Mouse (Mus musculus) kidney, postnatal 36 days (tissue): ENCODE results near the gene Cldn14.

ENCODE experiments used
- DNase-seq, 2 experiments: peaks; one replicate each; pipeline ENCODE4 v3.0.0; 2021 to 2022; ENCODE audit warnings: mixed read lengths in 2 of 2

Gene Cldn14

DNA sequence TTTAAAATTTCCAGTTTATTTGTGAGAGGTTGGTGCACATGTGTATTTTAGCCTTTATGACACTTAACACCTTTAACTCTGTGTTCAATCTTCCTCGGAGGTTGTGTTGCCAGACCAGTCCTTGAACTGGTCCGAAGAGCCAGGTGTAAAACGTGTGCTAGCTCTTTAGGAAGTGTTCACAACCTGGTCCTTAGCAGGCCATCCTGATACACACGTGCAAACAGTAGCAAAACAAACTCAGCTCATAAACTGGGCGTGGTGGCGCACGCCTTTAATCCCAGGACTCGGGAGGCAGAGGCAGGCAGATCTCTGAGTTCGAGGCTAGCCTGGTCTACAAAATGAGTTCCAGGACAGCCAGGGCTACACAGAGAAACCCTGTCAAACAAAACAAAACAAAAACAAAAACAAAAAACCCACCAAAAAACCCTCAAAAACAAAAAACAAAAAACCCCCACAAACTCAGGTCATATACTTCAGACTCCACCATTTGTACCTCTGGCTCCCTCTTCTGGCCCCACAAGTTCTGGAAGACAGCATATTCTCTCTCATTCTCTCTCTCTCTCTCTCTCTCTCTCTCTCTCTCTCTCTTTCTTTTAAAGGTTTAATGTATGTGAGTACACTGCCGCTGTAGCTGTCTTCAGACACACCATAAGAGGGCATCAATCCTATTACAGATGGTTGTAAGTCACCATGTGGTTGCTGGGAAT lies 65.7 kb downstream of the Cldn14 start:
- no peak for DNase-seq

GRCm38 (mm10) chr16:93941781-93942567 lies 66.7 kb downstream of the Cldn14 start:
- peak in 1 of 2 experiments; percentile 10 for DNase-seq

GRCm38 (mm10) chr16:93939961-93940360 lies 68.7 kb downstream of the Cldn14 start:
- DNase-seq, result no peak

- DNase-seq, result peak; percentile 48 to 89
Measured at GRCm38 (mm10) chr16:93938400-93938846, 70.2 kb downstream of the Cldn14 start.

GRCm38 (mm10) chr16:93935009-93935408 lies 73.6 kb downstream of the Cldn14 start:
- DNase-seq, result peak in 1 of 2 experiments; percentile 14

- DNase-seq, result no peak
Measured at GRCm38 (mm10) chr16:93934588-93934987, 74.0 kb downstream of the Cldn14 start.

DNA sequence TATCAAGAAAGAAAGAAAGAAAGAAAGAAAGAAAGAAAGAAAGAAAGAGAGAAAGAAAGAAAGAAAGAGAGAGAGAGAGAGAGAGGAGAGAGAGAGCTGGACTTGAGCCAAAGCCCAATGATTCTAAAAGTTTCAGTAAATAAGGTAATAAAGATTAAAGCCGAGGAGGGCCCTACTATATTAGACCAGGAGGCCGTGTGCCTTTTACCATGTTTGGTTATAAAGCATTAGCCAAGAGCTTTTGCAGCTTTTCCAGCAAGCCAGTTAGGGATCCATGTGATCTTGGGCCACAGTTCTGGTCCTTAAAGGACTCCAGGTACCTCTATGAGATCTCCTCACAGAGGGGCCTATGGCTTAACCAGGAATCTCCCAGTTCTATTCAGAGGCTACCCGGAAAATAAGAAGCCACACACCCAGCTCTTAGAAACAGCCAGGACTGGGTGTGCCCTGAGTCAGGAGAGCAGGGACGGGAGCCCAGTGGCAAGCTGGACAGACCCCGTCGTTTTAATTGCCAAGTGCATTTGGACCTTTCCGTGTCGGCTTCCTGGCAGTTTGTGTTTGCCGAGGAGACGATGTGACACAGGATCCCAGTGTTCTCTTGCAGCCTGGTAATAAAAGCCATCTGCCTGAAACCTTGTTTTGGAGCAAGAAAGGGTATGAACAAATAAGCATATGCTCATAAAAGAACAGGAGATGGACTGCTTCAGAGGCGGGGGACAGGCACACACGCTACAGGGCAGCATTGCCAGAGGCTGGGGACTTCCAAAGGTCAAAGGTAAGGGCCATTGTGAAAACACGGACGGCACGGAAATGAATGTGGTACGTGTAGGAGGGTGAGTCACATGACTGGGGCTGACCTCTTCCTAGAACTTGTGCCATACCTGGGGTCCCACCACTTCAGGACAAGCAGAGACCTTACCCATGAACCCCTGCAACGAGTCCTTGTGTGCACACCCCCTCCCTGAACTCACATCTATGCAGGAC lies 76.2 kb downstream of the Cldn14 start:
- DNase-seq, result no peak

- no peak for DNase-seq
Measured at GRCm38 (mm10) chr16:93929370-93930032, 79.1 kb downstream of the Cldn14 start.

GRCm38 (mm10) chr16:93925684-93926247 lies 82.9 kb downstream of the Cldn14 start:
- no peak for DNase-seq

DNA sequence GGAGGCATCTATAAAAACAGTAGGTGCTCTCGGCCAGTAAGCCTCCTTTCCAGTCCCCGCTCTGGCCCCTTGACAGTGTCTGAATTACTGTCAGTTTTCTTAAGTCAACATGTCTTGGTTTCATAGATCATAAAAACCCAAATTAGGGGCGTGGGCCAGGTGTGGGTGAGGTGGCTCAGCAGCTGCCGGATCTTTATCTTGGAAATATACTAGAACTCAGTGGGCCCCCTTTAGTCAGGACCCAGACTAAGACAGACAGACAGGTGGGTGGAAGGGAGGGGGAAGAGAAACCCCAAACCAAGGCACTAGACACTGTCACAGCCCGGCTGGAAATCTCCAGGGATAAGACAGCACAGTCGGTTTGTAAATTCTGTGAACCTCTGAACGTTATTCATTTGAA lies 84.8 kb downstream of the Cldn14 start:
- no peak for DNase-seq

- DNase-seq, result no peak
Measured at GRCm38 (mm10) chr16:93922835-93923389, 85.7 kb downstream of the Cldn14 start.

DNA sequence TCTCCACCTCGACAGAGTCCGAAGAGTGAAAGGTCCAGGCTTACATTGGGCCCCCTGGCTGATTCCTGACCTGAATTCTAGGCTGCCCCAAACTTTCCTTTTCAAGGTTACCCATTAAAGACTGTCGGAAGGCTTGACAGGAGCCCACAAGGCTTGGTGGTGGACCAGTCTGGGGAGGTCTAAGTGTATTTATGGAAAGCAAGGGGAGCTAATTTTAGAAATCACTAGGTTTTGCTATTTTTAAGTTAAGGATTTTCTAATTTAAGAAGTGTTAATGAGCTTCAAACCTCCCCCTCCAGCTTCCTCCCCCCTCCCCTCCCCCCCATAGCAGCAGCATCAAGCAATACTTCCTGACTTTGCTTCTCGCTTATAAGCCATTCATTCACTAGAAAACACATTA lies 88.0 kb downstream of the Cldn14 start:
- no peak for DNase-seq

DNA sequence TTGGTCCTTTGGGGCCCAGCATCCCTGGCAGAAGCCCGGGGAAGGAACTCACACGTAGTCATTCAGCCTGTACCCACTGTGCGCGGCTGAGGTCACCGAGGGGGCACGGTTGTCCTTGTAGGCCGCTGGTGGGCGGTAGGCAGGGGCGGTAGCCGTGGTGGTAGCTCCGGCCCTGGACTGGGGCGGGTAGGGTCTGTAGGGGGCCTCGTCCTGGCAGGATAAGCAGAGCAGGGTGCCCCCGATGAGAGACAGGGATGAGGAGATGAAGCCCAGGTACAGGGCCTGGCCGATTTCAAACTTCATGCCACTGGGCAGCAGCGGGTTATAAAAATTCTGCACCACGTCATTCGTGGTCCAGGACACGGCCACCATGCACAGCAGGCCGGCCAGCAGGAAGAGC lies 89.4 kb downstream of the Cldn14 start:
- no peak for DNase-seq

- DNase-seq, result no peak
Measured at GRCm38 (mm10) chr16:93918679-93919060, 90.0 kb downstream of the Cldn14 start.

- peak; percentile 80 to 94 for DNase-seq
Measured at GRCm38 (mm10) chr16:93917712-93918678, 90.6 kb downstream of the Cldn14 start.

DNA sequence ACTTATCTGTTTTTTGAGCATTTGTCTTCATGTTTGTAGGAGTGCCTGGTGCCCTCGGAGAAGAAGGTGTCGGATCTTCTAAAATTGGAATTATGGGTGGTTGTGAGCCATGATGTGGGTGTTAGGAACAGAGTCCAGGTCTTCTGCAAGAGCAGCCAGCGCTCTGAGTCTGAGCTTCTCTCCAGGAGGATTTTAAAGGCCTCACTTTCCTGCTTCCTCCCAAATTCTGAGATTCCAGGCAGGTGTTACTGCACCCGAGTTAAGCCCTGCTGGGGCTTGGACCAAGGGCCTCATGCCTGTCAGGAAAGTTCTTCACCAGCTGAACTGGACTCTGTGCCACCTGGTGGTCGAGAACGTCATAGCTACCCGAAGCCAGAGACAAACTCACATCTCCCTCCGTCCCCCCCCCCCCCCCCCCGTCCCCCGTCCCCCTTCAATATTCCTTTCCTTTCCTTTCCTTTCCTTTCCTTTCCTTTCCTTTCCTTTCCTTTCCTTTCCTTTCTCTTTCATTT lies 93.2 kb downstream of the Cldn14 start:
- peak; percentile 70 to 83 for DNase-seq

- DNase-seq, result no peak
Measured at GRCm38 (mm10) chr16:93913881-93914576, 94.6 kb downstream of the Cldn14 start.

DNA sequence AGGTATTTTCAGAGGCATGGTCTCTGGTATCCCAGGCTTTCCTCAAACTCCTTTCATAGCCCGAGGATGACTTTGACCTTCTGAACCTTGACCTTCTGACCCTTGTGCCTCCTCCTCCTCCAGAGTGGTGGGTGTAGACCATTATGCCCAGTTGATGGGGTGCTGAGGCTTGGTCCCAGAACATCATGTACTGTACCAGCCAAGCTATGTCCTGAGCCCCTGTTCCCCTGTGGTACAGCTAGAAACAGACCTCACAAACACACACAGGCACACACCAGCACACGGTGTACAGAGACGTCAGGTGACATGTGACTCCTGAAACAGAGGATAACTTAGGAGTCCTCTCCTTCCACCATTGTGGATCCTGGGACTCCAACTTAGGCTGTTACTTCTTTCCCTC lies 95.8 kb downstream of the Cldn14 start:
- peak in 1 of 2 experiments; percentile 29 for DNase-seq

DNA sequence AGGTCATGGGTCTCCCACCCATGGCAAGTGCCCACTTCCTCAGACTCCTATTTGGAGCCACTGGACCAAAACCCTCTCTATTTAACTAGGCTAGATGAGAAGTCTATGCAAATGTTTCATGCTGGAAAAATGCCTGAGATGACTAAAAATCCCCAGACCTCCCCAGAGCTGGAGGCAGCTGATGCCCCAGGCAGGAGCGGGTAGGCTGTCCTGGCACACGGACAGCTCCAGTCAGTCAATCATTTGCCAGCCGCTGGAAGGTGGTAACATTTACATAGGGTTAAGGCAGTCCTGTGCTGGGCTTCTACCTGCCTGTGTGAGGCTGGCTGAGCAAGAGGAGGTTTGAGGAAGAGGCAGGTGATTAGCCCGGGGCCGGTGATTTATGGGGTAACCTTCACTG lies 96.5 kb downstream of the Cldn14 start:
- peak; percentile 84 to 90 for DNase-seq
